Mouse (Mus musculus) limb, embryonic 11.5 days (tissue): ENCODE data around the gene Gm11549. TPM values are rescaled to one million over a fixed set of nuclear protein-coding genes. Genes with fewer than 3 reads are reported as not detected.

Source experiments
- ATAC-seq: fragments of 200-750 bp; cut with Nextera tagmentation; 2 replicates; pipeline ENCODE4 v1.8.0; 2017; ENCODE audit warnings: low read depth; ENCODE audit not compliant: insufficient number of reproducible peaks, low FRiP score, low TSS enrichment
- DNase-seq: peaks from one replicate; pipeline ENCODE4 v3.0.0-alpha.2; 2015; ENCODE audit warnings: low spot score
- H3K27ac ChIP-seq: fragments of 300-500 bp; sonication (generic); replicated peaks from 2 replicates; pipeline ENCODE4 v1.5.1; 2014; ENCODE audit warnings: low read depth, mild to moderate bottlenecking, low read length
- H3K27me3 ChIP-seq: fragments of 300-500 bp; sonication (generic); 2 replicates; pipeline ENCODE4 v1.6.1; 2014; ENCODE audit warnings: mild to moderate bottlenecking, low read length, mixed read lengths; ENCODE audit not compliant: control insufficient read depth, insufficient read depth
- H3K36me3 ChIP-seq: fragments of 300-500 bp; sonication (generic); 2 replicates; pipeline ENCODE4 v1.6.1; 2014; ENCODE audit warnings: mild to moderate bottlenecking, low read length, moderate library complexity, mixed read lengths; ENCODE audit not compliant: control insufficient read depth, insufficient read depth
- H3K4me1 ChIP-seq: fragments of 300-500 bp; sonication (generic); 2 replicates; pipeline ENCODE4 v1.6.1; 2014; ENCODE audit warnings: low read length, mixed read lengths; ENCODE audit not compliant: control insufficient read depth, insufficient read depth
- H3K4me2 ChIP-seq: fragments of 300-500 bp; sonication (generic); 2 replicates; pipeline ENCODE4 v1.6.1; 2014; ENCODE audit warnings: low read depth, mild to moderate bottlenecking, moderate library complexity; ENCODE audit not compliant: severe bottlenecking
- H3K4me3 ChIP-seq: fragments of 300-500 bp; sonication (generic); 2 replicates; pipeline ENCODE4 v1.5.1; 2014; ENCODE audit warnings: low read depth, low read length
- H3K9ac ChIP-seq: fragments of 300-500 bp; sonication (generic); 2 replicates; pipeline ENCODE4 v1.6.1; 2014; ENCODE audit warnings: mild to moderate bottlenecking, low read length
- H3K9me3 ChIP-seq: fragments of 300-500 bp; sonication (generic); 2 replicates; pipeline ENCODE4 v1.6.1; 2016; ENCODE audit warnings: low read length; ENCODE audit not compliant: control insufficient read depth
- WGBS: fragments of 180-500 bp; shearing (Covaris S2); extraction: QIAGEN DNeasy Blood & Tissue Kit; methylation state at CpG from one replicate; pipeline ENCODE4 v1.1.7; 2014; 5-methylcytosine and 5-hydroxymethylcytosine counted together
- polyA plus RNA-seq: library from polyadenylated mRNA; unstranded; fragments of >200 nt; fragmentation: Nextera tagmentation; extraction: Ambion mirVana; gene quantifications from 2 replicates; pipeline ENCODE4 v1.2.1, GENCODE M21; 2014

Gene Gm11549
- polyA plus RNA-seq, 1 experiment from 2014 or later = not detected

DNA sequence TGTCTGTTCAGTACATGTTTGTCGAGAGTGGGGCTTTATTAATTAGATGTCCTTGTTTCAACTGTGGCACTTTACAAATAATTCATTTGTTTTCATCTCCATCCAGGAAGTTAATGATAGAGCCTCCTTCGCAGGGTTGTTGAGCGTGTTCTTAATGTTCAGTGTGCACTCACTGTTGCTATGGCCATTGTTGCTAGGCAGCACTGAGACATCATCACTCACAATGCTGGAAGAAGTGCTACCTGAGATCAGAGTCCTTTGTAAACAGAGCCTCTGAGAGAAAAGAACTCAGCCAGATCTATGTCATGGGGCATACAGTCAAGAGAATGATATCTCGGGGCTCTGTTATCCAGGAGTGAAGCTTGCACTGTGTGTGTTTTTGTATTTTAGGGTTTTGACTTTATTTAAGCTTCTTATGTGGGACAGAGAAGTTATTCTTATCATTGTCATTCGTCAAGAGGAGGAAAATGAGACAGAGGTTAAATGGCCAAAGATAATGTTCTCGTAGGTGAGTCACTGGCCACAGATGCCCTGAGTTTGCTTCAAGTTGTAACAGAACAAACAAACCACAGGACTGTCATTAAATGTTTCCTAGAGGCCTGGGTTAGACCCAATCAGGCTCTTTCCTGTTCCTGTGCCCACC lies 27.9 kb downstream of the Gm11549 start:
- Histone ChIP-seq H3K36me3 (no peaks in the 10 kb centered on the region), H3K4me3 (no peak overlapping the region), H3K9me3 (no peaks in the 10 kb centered on the region), H3K27ac (no peak overlapping the region), H3K4me2 (no peak overlapping the region), H3K9ac (no peak overlapping the region), H3K27me3 (no peaks in the 10 kb centered on the region), H3K4me1 (no peaks in the 10 kb centered on the region)
- 77% methylated on average over 6 of the region's 6 CpGs for WGBS
- ATAC-seq = no peak
- no peak for DNase-seq

- Histone ChIP-seq H3K4me3 (no peak overlapping the region), H3K4me2 (no peak overlapping the region), H3K4me1 (no peaks in the 10 kb centered on the region), H3K27ac (no peak overlapping the region), H3K36me3 (no peaks in the 10 kb centered on the region), H3K27me3 (no peaks in the 10 kb centered on the region), H3K9ac (no peak overlapping the region), H3K9me3 (no peaks in the 10 kb centered on the region)
- no peak for DNase-seq
- 86% methylated on average over 9 of the region's 9 CpGs for WGBS
- ATAC-seq = no peak
Measured at GRCm38 (mm10) chr3:36492716-36493391, 28.8 kb downstream of the Gm11549 start.

GRCm38 (mm10) chr3:36491535-36491934 lies 30.1 kb downstream of the Gm11549 start:
- no peak for DNase-seq
- Histone ChIP-seq H3K4me1 (no peaks in the 10 kb centered on the region), H3K9ac (no peak overlapping the region), H3K9me3 (no peaks in the 10 kb centered on the region), H3K36me3 (no peaks in the 10 kb centered on the region), H3K27ac (no peak overlapping the region), H3K4me2 (no peak overlapping the region), H3K4me3 (no peak overlapping the region), H3K27me3 (no peaks in the 10 kb centered on the region)
- WGBS = 82% methylated on average over 5 of the region's 5 CpGs
- ATAC-seq = no peak

- no peaks in the 10 kb centered on the region for H3K27me3 ChIP-seq
- H3K4me3 ChIP-seq = no peak overlapping the region
- no peaks in the 10 kb centered on the region for H3K9me3 ChIP-seq
- no peak overlapping the region for H3K4me2 ChIP-seq
- no peak for ATAC-seq
- 92% methylated on average over 1 of the region's 1 CpGs for WGBS
- no peak overlapping the region for H3K27ac ChIP-seq
- H3K4me1 ChIP-seq = no peaks in the 10 kb centered on the region
- H3K9ac ChIP-seq = no peak overlapping the region
- no peak for DNase-seq
- no peaks in the 10 kb centered on the region for H3K36me3 ChIP-seq
Measured at GRCm38 (mm10) chr3:36489590-36489910, 32.1 kb downstream of the Gm11549 start.

DNA sequence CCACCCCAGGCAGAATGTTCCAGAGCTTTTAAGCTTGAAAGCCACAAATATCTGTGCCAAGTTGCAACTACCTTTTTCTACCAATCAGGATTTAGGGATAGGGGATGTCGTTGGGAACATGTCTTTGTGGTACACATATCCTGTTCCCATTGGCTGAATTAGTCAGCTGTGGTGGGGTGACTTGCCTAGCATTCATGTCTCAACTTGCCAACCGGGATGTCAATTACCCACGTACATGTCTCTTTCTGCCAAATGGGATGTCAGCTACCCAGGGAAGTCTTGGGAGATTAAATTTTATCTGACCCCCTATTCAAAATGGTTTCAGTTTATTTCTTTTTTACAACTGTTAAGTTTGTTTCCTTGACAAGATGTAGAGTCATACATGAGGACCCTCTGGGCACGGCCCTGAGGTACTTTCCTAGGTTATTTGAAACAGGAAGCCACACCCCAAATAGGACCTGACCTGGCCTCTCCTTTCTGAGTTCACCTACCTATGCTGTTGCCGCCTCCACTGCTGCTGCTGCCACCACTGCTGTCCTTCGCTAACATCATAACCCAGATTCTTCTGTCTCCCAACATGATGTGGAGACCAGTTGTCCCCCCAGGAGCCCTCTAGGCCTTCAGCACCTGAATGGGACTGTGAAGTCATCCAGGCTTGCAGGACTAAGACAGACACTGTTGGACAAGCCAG lies 32.6 kb downstream of the Gm11549 start:
- H3K9me3 ChIP-seq = no peaks in the 10 kb centered on the region
- H3K36me3 ChIP-seq = no peaks in the 10 kb centered on the region
- no peaks in the 10 kb centered on the region for H3K4me1 ChIP-seq
- H3K27me3 ChIP-seq = no peaks in the 10 kb centered on the region
- H3K4me2 ChIP-seq = no peak overlapping the region
- no peak overlapping the region for H3K27ac ChIP-seq
- 91% methylated on average over 6 of the region's 6 CpGs for WGBS
- ATAC-seq (no peak), DNase-seq (no peak)
- no peak overlapping the region for H3K9ac ChIP-seq
- no peak overlapping the region for H3K4me3 ChIP-seq

- no peaks in the 10 kb centered on the region for H3K36me3 ChIP-seq
- no peaks in the 10 kb centered on the region for H3K4me1 ChIP-seq
- no peak overlapping the region for H3K4me3 ChIP-seq
- no peak for ATAC-seq
- H3K4me2 ChIP-seq = no peak overlapping the region
- no peak for DNase-seq
- H3K9me3 ChIP-seq = no peaks in the 10 kb centered on the region
- H3K27ac ChIP-seq = no peak overlapping the region
- 83% methylated on average over 1 of the region's 1 CpGs for WGBS
- no peaks in the 10 kb centered on the region for H3K27me3 ChIP-seq
- no peak overlapping the region for H3K9ac ChIP-seq
Measured at GRCm38 (mm10) chr3:36488367-36488766, 33.2 kb downstream of the Gm11549 start.

- no peak overlapping the region for H3K27ac ChIP-seq
- H3K27me3 ChIP-seq = no peaks in the 10 kb centered on the region
- no peaks in the 10 kb centered on the region for H3K36me3 ChIP-seq
- H3K4me3 ChIP-seq = no peak overlapping the region
- no peak overlapping the region for H3K9ac ChIP-seq
- ATAC-seq (no peak), DNase-seq (no peak)
- H3K4me1 ChIP-seq = 0 out of 2 replicates have a peak, but pooled peaks cover under 1% of the 10 kb centered on the region
- H3K4me2 ChIP-seq = no peak overlapping the region
- no peaks in the 10 kb centered on the region for H3K9me3 ChIP-seq
- 92% methylated on average over 6 of the region's 6 CpGs for WGBS
Measured at GRCm38 (mm10) chr3:36486881-36487280, 34.7 kb downstream of the Gm11549 start.

DNA sequence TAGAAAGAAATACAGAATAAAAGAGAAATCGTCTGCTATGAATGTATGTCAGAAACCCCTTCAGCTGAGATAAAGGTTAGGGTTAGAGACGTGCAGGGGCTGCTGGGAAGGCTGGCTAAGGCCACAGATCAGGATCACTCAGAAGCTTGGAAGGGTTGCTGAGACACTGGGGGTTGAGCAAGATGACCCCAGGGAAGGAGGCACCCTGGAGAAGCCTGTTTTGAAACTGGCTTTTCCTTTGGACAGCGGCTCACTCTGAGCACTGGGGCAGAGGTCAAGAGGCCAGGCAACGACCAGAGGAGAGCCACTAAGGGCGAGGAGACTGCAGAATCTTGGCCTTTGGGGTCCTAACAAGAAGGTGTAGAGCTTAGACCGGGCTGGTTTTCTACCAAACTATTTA lies 35.4 kb downstream of the Gm11549 start:
- H3K9ac ChIP-seq = no peak overlapping the region
- 61% methylated on average over 6 of the region's 6 CpGs for WGBS

More for the DNA sequence above, 35.4 kb downstream of the Gm11549 start:
- ATAC-seq = no peak
- DNase-seq = no peak
- Histone ChIP-seq H3K27me3 (no peaks in the 10 kb centered on the region), H3K4me2 (no peak overlapping the region), H3K27ac (no peak overlapping the region), H3K4me1 (peaks cover 5% of the 10 kb centered on the region; the same call in 1 of the 2 replicates), H3K4me3 (no peak overlapping the region), H3K9me3 (no peaks in the 10 kb centered on the region), H3K36me3 (no peaks in the 10 kb centered on the region)
